Mouse (Mus musculus) right cerebral cortex, adult 2 months (tissue): ENCODE data around the gene Ankrd13b.

ENCODE experiments used
- DNase-seq, 2 experiments: peaks; one replicate each; pipeline ENCODE4 v3.0.0; 2021 to 2022; ENCODE audit warnings: low spot score in 2 of 2

Ankrd13b gene

DNA sequence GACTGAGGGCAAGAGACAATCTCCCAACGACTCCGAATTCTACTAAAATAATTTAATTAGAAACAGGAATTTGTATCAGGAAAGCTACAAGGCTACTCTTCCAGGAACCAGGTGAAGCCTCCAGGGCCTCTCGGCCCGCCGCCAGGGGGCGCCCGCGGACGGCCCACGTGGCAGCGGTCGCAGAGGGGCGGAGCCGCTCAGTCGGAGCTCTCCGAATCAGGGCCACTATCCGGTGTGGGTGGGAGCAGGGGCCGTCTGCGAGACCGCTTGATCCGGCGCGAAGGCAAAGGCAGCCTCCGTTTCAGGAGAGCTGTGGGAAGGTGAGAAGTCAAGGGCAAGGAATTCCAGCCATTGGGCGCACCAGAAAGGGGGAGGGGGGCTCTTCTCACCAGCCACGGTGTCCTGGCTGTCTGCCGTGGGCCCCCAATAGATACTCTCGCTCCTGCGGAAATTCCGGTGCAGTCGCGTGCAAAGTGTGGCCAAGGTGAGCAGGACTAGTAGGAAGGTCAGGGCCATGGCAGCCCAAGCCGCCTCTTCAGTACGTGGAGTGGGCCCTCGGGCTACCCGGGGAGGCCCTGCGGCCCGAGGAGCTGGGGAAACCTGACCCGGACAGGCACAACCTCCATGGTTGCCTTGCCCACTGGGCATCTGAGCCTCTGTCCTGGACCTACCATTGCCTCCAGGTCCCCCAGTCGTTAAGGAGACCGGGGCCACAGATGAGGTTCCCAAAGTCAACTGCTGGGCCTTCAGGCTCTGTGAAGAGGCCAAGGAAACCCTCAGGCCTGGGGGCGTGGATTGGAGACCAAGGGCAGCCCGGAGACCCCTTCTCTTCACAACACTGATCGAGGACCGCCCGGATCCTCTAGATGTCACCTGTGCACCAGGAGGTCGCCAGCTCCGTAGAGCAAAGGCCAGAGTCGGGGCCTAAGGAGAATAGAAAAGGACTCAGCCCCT is 18.9 kb upstream of the Ankrd13b start:
- DNase-seq, result peak; percentile 82 to 83

GRCm38 (mm10) chr11:77507426-77507825 is 17.9 kb upstream of the Ankrd13b start:
- DNase-seq, result no peak

DNA sequence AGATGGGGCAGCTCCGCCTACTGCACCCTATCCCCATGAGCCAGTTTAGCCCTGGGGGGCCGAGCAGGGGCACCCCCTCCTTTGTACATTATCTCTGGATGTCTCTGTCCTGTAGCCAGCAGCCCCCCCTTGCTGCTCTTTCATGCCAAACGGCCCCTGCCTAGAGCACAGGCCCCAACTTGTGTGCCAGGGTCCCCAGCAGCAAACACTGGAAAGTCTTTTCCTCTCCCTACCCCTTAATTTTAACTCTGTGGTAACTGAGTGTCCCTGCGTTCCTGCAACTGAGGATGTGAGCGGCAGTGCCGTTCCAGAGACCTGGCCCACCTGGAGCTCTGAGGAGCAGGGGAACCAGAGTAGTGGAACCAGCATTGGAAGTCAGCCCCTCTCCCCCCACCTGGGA is 17.5 kb upstream of the Ankrd13b start:
- DNase-seq, result no peak

- no peak for DNase-seq
These were observed 16.8 kb upstream of the Ankrd13b start for GRCm38 (mm10) chr11:77506273-77506672.

DNA sequence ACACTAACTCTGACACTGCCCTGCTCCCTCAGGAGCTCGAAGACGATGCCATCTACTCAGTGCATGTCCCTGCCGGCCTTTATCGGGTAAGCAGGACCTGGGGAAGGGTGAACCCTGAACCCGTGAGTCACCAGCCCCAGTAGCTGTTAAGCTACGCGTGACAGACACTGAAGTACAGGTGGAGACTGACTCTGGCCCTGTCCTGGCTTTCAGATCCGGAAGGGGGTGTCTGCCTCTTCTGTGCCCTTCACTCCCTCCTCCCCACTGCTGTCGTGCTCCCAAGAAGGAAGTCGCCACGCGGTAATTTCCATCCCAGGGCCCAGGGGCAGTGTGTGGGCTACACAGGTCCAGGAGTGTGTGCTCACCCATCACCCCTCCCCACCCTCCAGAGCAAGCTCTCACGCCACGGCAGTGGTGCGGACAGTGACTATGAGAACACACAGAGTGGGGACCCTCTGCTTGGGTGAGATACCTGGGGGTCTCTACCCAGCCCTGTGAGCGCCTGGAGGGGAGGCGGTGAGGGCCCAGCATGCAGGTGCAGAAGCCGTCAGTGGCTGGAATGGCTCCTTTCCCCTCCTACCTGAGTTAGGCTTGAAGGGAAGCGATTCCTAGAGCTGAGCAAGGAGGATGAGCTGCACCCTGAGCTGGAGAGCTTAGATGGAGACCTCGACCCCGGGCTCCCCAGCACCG is 16.0 kb upstream of the Ankrd13b start:
- no peak for DNase-seq

- no peak for DNase-seq
These were observed 14.9 kb upstream of the Ankrd13b start for GRCm38 (mm10) chr11:77504377-77504776.

DNA sequence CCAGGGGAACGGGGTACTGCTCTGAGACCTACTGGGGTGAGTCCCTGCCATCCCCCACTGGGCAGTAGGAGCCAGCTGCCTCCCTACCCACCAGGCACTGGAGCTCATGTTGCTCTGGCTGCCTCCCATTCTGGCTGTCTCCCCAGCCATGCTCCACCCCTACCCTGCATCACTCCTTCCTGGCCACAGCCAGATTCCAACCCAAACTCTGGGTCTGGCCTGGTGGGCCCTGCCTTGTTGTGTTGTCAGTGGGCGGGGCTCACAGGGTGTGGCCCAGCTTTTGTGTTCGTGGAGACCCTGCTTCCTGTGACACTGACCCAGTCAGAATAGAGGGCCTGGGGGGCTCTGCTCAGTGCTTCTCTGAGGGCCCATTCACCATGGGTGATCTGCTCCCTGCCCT is 14.0 kb upstream of the Ankrd13b start:
- DNase-seq, result no peak

DNA sequence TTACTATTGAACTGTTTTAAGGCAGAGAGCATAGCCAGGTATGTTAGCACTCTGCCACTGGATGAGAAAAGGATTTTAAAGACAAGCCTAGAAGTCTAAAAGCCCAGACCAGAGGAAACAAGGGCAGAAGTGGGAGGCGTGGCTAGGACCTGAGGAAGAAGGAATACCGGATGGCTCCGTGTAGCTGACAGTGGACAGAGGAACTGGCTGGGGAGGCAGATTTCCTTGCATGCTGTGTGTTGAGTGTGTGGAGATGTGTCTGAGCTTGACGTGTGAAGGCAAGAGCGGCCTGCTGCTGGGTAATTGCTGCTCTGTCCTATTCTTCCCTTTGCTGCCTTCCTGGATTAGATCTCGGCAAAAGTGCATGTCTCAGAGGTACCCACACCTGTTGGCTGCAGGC is 13.0 kb upstream of the Ankrd13b start:
- no peak for DNase-seq

DNA sequence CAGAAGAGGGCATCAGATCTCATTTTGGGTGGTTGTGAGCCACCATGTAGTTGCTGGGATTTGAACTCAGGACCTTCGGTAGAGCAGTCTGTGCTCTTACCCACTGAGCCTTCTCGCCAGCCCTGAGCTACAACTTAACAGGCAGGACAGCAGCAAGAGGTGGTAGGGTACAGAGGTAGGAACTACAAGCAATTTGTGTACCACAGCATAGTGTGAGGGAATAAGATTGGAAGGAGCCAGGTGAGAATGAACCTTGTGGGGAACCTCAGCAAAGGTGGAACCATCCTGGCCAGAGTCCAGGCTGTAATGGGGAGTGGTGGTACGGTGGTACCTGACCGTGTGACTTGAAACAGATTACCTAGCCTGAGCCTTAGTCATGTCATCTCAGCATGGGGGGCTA is 12.5 kb upstream of the Ankrd13b start:
- DNase-seq, result no peak

- DNase-seq, result peak; percentile 84 to 90
These were observed 11.9 kb upstream of the Ankrd13b start for GRCm38 (mm10) chr11:77501392-77501791.

DNA sequence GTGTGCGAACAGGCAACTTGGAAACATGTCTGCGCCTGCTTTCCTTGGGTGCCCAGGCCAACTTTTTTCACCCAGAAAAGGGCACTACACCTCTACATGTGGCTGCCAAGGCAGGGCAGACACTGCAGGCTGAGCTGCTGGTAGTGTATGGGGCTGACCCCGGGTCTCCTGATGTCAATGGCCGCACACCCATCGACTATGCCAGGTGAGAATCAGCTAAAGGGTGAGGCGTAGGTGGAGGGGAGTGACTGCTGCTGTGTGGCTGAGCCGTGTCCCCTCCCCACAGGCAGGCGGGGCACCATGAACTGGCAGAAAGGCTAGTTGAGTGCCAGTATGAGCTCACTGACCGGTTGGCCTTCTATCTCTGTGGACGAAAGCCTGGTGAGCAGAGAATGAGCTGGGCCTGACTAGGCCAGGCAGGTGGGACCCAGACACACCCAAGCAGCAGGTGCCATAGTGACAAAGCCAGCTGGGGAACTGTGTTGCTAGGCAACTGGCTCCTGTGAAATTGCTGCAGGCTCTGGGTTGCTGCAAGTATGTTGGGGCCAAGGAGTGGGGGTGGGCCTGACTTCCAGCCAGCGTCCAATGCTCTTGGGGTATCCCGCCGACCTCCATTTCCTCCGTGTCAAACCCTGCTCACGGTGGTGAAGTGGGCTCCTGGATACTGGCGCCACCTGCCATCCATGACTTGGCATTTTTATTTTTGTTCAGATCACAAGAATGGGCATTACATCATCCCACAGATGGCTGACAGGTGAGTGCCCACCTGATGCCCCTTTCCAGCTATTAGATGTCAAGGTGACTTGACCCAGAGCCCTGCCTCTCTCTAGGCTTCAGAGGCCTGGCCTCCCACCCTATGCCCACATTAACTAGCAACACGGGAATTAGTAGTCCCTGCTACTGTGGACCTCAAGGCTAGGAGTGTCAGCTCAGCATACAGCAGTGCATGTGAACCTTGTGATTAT is 11.2 kb upstream of the Ankrd13b start:
- DNase-seq, result peak in 1 of 2 experiments; percentile 57

DNA sequence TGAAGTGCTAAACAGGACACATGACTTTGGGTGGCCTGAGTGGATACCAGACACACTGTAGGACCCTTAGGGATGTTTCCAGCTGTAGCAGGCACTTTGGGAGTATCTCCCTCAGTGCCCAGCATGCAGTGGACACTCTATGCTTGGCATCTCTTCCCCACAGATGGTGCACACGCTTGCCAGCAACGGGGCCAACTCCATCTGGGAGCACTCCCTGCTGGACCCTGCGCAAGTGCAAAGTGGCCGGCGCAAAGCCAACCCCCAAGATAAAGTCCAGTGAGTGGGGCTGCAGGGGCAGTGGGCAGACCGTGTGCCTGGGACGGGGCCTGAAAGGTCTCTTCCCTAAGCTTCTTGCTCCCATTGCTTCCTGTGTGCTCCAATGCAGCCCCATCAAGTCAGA is 9.9 kb upstream of the Ankrd13b start:
- DNase-seq, result no peak

DNA sequence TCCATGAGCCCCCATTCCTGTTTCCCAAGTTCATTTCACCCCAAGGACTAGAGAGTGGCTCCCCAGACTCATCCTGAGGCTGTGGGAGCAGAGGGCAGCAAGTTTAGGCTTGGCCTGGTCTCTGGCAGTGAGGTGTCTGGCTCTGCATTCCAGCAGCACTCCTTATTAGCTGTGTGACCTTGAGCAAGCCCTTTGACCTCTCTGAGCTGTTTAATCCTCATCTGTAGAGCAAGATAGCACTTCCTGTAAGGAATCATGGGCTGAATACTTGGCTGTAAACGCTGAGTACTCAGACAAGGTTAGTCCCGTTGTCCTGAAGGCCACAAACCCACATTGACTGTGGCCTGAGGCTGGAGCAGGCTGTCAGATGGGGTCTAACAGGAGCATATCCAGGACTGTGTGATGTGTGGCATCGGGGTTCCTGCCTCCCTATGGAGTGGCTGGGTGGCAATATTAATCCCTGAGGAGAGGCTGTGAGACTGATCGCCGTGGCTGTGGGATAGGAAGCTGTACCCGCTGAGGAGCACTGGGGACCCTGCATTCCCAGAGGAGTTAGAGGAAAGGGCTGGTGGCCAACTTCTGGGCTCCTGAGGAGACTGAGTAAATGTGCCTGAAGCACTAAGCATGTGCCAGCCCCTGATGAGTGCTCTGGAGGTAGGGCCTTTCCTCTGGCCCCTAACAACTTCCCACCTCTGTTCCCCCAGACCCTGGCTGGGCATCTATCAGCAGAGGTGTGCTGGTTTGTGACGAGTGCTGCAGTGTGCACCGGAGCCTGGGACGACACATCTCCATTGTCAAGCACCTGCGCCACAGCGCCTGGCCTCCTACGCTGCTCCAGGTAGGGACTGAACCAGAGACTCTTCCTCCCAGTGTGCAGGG is 9.0 kb upstream of the Ankrd13b start:
- no peak for DNase-seq

- no peak for DNase-seq
These were observed 8.4 kb upstream of the Ankrd13b start for GRCm38 (mm10) chr11:77497851-77498250.

- DNase-seq, result no peak
These were observed 7.9 kb upstream of the Ankrd13b start for GRCm38 (mm10) chr11:77497341-77497756.

DNA sequence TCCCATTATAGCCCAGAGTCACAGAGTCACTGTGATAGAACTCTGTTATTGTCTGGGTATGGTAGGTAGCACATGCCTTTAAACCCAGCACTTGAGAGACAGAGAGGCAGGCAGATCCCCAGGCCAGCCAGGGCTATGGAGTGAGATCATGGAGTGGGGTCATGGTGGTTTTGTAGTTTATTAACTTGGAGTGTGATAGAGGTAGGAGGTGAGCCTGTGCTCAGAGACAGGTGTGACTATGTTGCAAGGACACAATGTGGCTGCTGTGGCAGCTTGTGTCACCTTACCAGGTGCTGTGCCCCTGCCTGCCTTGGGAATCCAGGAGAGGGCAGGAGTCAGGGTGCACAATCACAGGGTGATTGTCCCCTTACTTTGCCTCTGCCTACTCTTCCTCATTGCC is 6.0 kb upstream of the Ankrd13b start:
- no peak for DNase-seq

GRCm38 (mm10) chr11:77494782-77495181 is 5.3 kb upstream of the Ankrd13b start:
- DNase-seq, result no peak

DNA sequence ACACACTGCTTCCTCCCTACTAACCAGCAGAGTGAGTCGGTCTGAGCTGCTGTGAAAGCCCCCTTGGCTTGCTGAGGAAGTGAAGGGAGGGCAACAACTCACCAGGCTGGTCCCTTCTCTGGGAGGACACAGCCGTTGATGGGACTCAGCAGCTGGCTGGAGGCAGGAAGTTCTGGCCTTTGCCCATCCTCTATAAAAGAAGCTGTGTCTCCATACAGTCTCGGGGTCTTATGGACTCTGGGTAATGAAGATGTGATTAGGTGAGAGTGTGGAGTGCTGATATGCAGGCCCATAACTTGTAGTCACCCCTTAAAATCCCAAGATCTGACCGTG is 4.8 kb upstream of the Ankrd13b start:
- no peak for DNase-seq

DNA sequence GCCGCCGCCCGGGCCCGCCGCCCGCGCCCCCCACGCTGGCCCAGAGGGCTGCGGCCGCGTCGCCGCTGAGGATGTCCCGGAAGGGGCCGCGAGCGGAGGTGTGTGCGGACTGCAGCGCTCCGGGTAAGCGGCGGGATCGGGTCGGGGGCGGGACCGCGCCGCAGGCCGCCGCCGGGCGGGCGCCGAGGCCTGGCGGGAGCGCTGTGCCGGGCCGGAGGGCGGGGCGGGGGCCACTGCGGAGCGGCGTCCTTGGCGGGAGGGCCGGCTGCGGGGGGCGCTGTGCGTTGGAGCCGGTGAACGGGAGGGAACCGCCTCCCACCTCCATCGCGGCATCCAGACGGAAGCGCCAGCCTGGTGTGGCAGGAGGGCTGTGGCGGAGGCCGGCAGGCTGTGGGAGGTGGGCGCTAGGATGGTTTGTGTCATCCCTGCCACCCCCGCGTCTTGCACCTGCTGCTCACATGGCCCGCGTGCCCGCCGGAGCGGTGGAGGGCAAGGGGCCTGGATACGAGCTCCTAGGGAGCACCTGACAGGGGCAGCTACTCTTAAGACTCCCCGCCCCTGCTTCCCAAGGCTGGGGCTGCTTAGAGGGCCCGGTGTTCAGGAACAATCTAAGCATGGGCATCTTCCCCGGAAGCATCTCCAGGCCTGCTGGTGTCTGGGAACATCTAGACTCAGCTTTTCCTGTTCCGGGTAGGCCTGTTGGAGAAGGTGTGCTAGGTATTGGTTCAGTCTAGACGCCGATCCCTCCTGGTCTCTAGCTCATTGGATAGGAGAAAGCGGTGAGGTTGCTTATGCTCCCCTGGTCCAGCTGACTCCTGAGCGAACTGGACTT is 4.2 kb upstream of the Ankrd13b start, which contains the start of gene Git1:
Git1 (plus strand) TSS at position 51 of the 832 bp plus-strand sequence.
- peak in 1 of 2 experiments; percentile 65 for DNase-seq

DNA sequence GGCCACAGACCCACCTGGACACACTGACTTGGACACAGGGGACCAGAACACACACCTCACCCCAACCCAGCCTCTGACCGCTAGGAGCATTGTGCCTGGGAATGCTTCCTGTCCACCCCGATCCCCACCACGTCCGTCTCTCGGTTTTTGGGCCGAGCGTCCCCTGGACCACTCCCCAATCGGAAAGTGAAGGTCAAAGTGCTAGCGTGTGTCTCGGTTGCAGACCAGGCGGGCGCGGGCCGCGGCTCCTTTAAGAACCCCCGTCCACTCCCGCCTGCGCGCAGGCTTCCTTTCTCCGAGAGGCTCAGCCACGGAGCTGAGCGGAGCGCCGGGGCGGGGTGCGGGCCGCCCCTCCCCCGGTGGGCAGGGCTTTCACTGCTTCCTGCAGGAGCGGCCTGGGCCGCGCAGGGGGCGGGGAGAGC is 3.4 kb upstream of the Ankrd13b start:
- peak; percentile 90 for DNase-seq
